Mouse (Mus musculus): ENCODE data around the gene Rai1.

- TF ChIP-seq GATA1 (IDR thresholded peaks at IDR 0.05; ENCODE audit: borderline replicate concordance, low read length) (no peak), FLI1 (IDR thresholded peaks at IDR 0.05; ENCODE audit: low read length) (no peak)
Measured at GRCm38 (mm10) chr11:60155690-60156089, 50.9 kb downstream of the Rai1 start.

All from megakaryocyte, embryonic 14.5 days (primary cell).